Mouse (Mus musculus) liver, embryonic 13.5 days (tissue): Measurements from ENCODE around the gene Enpep. TPM values are rescaled to one million over a fixed set of nuclear protein-coding genes. Genes with fewer than 3 reads are reported as not detected.

Experiments used
- ATAC-seq: fragments of 200-750 bp; cut with Nextera tagmentation; 2 replicates; pipeline ENCODE4 v1.8.0; 2017; ENCODE audit warnings: low read depth, mild to moderate bottlenecking, moderate number of reproducible peaks, moderate library complexity
- DNase-seq: peaks from one replicate; pipeline ENCODE4 v3.0.0; 2022
- H3K27ac ChIP-seq: fragments of 300-500 bp; sonication (generic); 2 replicates; pipeline ENCODE4 v1.5.1; 2015; ENCODE audit warnings: moderate library complexity, mild to moderate bottlenecking, inconsistent platforms
- H3K27me3 ChIP-seq: fragments of 300-500 bp; sonication (generic); 2 replicates; pipeline ENCODE4 v1.6.1; 2015; ENCODE audit warnings: mild to moderate bottlenecking, inconsistent platforms
- H3K36me3 ChIP-seq: fragments of 300-500 bp; sonication (generic); 2 replicates; pipeline ENCODE4 v1.6.1; 2015; ENCODE audit warnings: mild to moderate bottlenecking, inconsistent platforms
- H3K4me1 ChIP-seq: fragments of 300-500 bp; sonication (generic); replicated peaks from 2 replicates; pipeline ENCODE4 v1.6.1; 2015; ENCODE audit warnings: inconsistent platforms
- H3K4me2 ChIP-seq: fragments of 300-500 bp; sonication (generic); 2 replicates; pipeline ENCODE4 v1.6.1; 2015; ENCODE audit warnings: inconsistent platforms, mild to moderate bottlenecking, moderate library complexity
- H3K4me3 ChIP-seq: fragments of 300-500 bp; sonication (generic); replicated peaks from 2 replicates; pipeline ENCODE4 v1.5.1; 2015; ENCODE audit warnings: mild to moderate bottlenecking, inconsistent platforms
- H3K9ac ChIP-seq: fragments of 300-500 bp; sonication (generic); 2 replicates; pipeline ENCODE4 v1.6.1; 2015; ENCODE audit warnings: mild to moderate bottlenecking, inconsistent platforms
- H3K9me3 ChIP-seq: fragments of 300-500 bp; sonication (generic); replicated peaks from 2 replicates; pipeline ENCODE4 v1.6.1; 2016; ENCODE audit warnings: inconsistent platforms
- WGBS: fragments of 180-500 bp; shearing (Covaris S2); methylation state at CpG from one replicate; pipeline ENCODE4 v1.1.7; 2015; ENCODE audit not compliant: insufficient replicate concordance; 5-methylcytosine and 5-hydroxymethylcytosine counted together
- polyA plus RNA-seq: library from polyadenylated mRNA; unstranded; fragments of >200 nt; fragmentation: Nextera tagmentation; extraction: Ambion mirVana; gene quantifications from 2 replicates; pipeline ENCODE4 v1.2.1, GENCODE M21; 2015

The Enpep gene
- polyA plus RNA-seq, 1 experiment from 2014 or later, result 2.4 TPM

DNA sequence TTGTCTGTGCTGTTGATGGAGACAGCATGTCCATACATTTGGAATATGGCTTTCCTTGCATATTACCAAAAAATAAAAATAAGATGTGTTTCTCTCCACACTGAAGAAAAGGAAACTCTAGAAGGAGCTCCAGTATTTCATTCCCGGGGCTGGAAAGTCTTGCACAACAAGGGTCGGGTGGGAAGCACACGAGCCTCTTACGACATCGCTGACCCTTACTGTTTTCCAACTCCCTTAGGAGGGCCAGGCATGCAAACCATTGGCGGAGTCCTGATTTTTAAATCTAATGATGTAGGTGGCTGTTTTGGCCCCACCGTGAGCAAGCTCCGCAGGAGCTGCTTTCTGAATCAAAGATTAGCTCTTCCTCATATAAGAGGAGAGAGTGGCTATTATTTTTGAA is 20.6 kb downstream of the Enpep start:
- no peaks in the 10 kb centered on the region for H3K9me3 ChIP-seq
- no peak overlapping the region for H3K9ac ChIP-seq
- H3K4me2 ChIP-seq, result no peak overlapping the region
- DNase-seq (no peak), ATAC-seq (no peak)
- H3K27ac ChIP-seq, result no peak overlapping the region
- no peak overlapping the region for H3K4me3 ChIP-seq
- H3K36me3 ChIP-seq, result no peaks in the 10 kb centered on the region
- no peaks in the 10 kb centered on the region for H3K4me1 ChIP-seq
- no peaks in the 10 kb centered on the region for H3K27me3 ChIP-seq
- 66% methylated on average over 8 of the region's 8 CpGs for WGBS

DNA sequence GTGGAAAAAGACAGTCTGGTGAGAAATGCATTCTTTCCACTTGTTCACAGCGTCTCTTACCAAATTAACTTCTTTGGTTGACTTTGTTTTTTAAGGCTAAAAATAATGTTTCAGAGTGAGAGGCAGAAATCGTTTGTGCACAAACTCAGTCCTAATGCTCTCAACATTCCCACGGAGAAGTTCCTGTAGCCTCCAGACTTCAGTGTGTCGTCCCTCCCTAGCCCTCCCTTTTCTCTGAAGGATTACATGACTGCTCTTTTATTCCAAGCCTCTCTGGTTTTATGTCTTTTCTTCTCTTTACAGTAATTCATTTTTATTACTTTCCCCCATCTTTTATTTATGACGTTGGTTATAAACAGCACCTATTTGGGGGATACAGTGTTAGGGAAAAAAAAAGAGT is 22.6 kb downstream of the Enpep start:
- Histone ChIP-seq H3K4me2 (no peak overlapping the region), H3K4me3 (no peak overlapping the region), H3K9me3 (no peaks in the 10 kb centered on the region), H3K27me3 (no peaks in the 10 kb centered on the region), H3K36me3 (no peaks in the 10 kb centered on the region), H3K27ac (no peak overlapping the region), H3K4me1 (no peaks in the 10 kb centered on the region), H3K9ac (no peak overlapping the region)
- 59% methylated on average over 5 of the region's 5 CpGs for WGBS
- no peak for DNase-seq
- ATAC-seq, result no peak

DNA sequence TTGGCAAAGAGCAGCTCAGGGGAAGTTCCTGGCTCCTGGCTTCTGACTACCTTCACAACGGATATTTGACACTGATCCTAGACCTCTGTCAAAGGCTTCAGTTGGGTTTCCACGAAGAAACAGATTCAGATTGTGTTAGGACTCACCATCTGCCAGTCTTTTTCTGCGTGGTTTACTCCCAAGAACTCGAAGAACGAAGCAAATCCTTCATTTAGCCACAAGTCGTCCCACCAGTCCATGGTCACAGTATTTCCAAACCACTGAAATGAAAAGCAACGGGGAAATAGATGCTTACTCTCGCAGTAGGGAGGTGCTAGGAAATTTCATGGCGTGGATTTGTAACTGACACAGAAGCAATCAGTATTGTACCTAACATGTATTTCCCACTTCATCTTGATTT is 23.6 kb downstream of the Enpep start:
- no peak for ATAC-seq
- no peak overlapping the region for H3K27ac ChIP-seq
- 49% methylated on average over 9 of the region's 9 CpGs for WGBS
- no peaks in the 10 kb centered on the region for H3K9me3 ChIP-seq
- no peak overlapping the region for H3K4me3 ChIP-seq
- no peak overlapping the region for H3K4me2 ChIP-seq
- H3K9ac ChIP-seq, result no peak overlapping the region
- H3K36me3 ChIP-seq, result no peaks in the 10 kb centered on the region
- H3K4me1 ChIP-seq, result no peaks in the 10 kb centered on the region
- no peaks in the 10 kb centered on the region for H3K27me3 ChIP-seq
- no peak for DNase-seq

DNA sequence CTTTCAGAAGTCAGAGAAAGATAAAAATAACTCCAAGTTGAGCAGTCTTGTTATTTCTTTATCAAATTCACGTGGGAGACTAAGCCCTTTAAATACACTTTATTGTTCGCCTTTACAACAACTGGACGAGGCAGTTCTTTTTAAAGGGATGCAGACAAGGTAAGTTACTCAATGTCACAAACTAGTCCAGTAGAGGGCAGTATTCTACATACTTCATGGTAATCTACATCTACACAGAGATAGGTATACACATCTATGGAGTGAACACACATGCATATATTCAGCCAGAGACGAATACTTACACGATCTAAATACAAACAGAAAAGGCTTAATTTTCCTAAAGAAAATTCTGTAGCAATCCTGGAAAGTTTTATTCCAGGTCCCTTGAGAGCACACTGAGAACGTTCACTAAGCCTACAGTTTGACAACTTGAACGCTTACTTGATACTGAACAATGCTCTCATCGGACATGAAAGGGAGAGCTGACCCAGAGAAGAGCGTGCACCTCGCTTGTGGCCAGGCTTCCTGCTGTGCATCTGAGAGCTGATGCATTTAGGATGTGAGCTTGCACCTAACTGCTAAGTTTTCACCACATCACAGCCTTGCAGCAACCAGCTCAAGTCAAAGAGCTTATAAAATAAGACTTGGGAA is 24.3 kb downstream of the Enpep start:
- Histone ChIP-seq H3K4me2 (no peak overlapping the region), H3K27me3 (no peaks in the 10 kb centered on the region), H3K9me3 (no peaks in the 10 kb centered on the region), H3K4me3 (no peak overlapping the region), H3K4me1 (no peaks in the 10 kb centered on the region), H3K27ac (no peak overlapping the region), H3K9ac (no peak overlapping the region), H3K36me3 (no peaks in the 10 kb centered on the region)
- WGBS, result 33% methylated on average over 10 of the region's 10 CpGs
- ATAC-seq, result no peak
- no peak for DNase-seq

DNA sequence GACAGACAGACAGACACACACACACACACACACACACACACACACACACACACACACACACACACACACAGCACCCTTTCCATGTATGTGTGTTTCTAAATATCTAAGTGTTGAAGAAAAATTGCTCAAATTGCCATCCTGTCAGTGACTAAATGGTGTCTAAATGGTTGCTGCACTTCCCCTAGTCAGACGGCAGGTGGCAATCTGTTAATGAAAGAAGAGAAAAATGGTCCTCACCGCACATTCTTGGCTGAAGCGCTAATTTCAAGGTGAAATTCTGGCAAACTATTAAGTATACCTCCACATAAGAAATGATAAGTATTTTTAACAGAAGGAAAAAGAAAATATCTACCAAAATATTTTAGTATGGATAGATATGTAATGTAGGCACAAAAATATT is 28.6 kb downstream of the Enpep start:
- Histone ChIP-seq H3K27me3 (no peaks in the 10 kb centered on the region), H3K27ac (no peak overlapping the region), H3K4me3 (no peak overlapping the region), H3K4me1 (no peaks in the 10 kb centered on the region), H3K9me3 (no peaks in the 10 kb centered on the region), H3K36me3 (no peaks in the 10 kb centered on the region), H3K9ac (no peak overlapping the region), H3K4me2 (no peak overlapping the region)
- ATAC-seq (no peak), DNase-seq (no peak)
- WGBS, result 7% methylated on average over 3 of the region's 3 CpGs

DNA sequence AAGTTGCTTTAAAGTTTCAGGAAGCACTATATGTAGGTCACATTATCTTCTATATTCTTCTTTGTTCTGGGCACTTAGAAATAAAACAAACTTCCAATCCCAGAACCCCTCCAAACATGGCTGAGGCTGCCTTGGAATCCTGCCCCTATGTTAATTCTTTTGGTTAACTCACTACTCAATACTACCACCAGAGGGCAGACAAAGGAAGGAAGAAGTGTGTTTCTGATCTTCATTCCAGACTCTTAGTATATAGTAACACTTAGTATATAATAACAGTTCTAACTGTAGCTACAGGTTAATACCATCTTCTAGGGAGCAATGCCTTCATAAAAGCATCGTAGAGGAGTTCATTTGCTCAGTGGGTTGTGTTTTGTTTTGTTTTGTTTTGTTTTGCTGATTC is 32.6 kb downstream of the Enpep start:
- whole genome bisulfite sequencing, result 32% methylated on average over 1 of the region's 1 CpGs
- H3K36me3 ChIP-seq, result no peaks in the 10 kb centered on the region
- ATAC-seq (no peak), DNase-seq (no peak)
- no peak overlapping the region for H3K4me2 ChIP-seq
- no peaks in the 10 kb centered on the region for H3K27me3 ChIP-seq
- H3K27ac ChIP-seq, result no peak overlapping the region
- H3K4me3 ChIP-seq, result no peak overlapping the region
- no peaks in the 10 kb centered on the region for H3K4me1 ChIP-seq
- no peak overlapping the region for H3K9ac ChIP-seq
- no peaks in the 10 kb centered on the region for H3K9me3 ChIP-seq

DNA sequence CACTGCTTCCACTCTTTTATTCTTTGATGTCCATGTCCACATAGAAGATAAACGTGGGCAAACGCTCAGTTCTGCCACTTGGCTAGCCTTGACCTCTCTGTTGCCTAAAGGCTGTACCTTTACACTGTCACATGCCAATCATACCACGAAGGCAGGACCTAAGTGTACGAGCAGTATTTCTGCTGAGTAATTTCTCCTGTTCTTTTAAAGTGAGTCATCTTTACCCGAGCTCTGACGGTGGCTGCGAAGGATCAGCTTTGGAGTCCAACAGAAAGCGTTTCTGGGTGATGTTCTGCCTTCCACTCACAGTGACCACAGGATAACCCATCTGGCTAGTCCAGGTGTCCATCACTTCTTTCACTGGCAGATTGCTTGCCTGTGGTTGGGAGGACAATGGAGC is 33.9 kb downstream of the Enpep start:
- Histone ChIP-seq H3K9me3 (no peaks in the 10 kb centered on the region), H3K27ac (no peak overlapping the region), H3K9ac (no peak overlapping the region), H3K36me3 (no peaks in the 10 kb centered on the region), H3K27me3 (no peaks in the 10 kb centered on the region; the same call in 1 of the 2 replicates), H3K4me1 (no peaks in the 10 kb centered on the region), H3K4me3 (no peak overlapping the region), H3K4me2 (no peak overlapping the region)
- DNase-seq, result no peak
- 63% methylated on average over 8 of the region's 8 CpGs for WGBS
- ATAC-seq, result no peak

DNA sequence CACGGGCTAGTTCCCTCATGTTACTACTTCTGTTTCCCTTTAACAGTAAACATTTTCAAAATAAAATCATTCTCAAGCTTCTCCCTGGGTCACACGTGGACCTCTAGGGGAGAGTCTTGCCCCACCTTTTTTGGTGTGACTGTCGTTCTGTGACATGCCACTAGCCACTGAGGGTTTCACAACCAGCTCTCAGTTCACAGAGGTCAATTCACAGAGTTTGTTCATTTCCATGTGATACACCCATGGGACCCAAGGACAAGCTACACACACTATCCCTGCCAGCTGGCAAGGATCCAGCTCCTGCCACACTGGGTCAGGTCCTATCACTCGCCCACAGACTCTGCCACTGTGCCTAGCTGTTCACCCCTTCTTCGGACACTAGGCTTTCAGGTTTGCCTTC is 35.5 kb downstream of the Enpep start:
- Histone ChIP-seq H3K9ac (no peak overlapping the region), H3K27me3 (no peaks in the 10 kb centered on the region; the same call in 1 of the 2 replicates), H3K27ac (no peak overlapping the region), H3K4me2 (no peak overlapping the region), H3K9me3 (no peaks in the 10 kb centered on the region), H3K4me3 (no peak overlapping the region), H3K4me1 (no peaks in the 10 kb centered on the region), H3K36me3 (no peaks in the 10 kb centered on the region)
- 34% methylated on average over 5 of the region's 5 CpGs for WGBS
- ATAC-seq (peak; percentile 81), DNase-seq (no peak)

DNA sequence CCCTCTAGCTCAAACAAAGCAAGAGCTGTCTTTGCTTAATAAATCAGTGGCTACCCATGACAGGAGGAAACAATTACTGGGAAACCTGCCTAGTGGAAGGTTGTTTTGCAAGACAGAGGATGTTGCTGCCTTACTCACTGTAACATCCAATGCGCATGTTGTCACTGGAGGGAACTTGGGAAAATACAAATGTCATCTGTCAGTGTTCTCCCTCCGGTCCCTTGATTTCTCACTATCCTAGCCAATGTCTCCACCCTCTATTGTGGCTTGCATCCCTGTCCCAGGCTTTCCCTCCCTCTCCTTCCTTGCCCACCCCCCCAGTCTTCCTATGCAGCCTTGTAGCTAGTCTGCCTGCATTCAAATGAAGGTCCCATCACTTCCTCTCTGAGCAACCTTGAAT is 36.6 kb downstream of the Enpep start:
- no peak overlapping the region for H3K4me3 ChIP-seq
- no peak overlapping the region for H3K4me2 ChIP-seq
- WGBS, result 42% methylated on average over 2 of the region's 2 CpGs
- H3K27me3 ChIP-seq, result no peaks in the 10 kb centered on the region; the same call in 1 of the 2 replicates
- ATAC-seq (no peak), DNase-seq (no peak)
- no peak overlapping the region for H3K27ac ChIP-seq
- H3K36me3 ChIP-seq, result no peaks in the 10 kb centered on the region
- H3K9ac ChIP-seq, result no peak overlapping the region
- no peaks in the 10 kb centered on the region for H3K4me1 ChIP-seq
- H3K9me3 ChIP-seq, result no peaks in the 10 kb centered on the region

DNA sequence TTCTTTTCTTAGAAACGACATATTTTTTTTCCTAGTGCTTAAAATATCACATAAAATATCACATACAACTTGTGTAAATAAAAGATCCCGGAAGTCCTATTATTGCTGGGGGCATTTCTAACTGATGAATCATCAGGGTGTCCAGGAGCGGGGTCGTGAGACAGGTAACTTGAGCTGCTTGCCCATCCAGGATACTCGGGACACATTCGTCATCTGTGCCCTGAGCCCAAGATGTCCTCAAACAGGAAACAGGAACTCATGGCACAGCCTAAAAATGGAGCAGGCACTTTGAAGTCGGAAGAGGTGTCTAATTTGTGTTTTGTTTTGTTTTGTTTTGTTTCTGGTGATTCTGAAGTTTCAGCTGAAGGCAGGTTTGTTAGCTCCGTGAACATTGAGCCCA is 43.0 kb downstream of the Enpep start:
- Histone ChIP-seq H3K4me3 (no peak overlapping the region), H3K9me3 (no peaks in the 10 kb centered on the region), H3K36me3 (no peaks in the 10 kb centered on the region), H3K9ac (no peak overlapping the region), H3K27ac (no peak overlapping the region), H3K4me1 (no peaks in the 10 kb centered on the region), H3K4me2 (no peak overlapping the region), H3K27me3 (no peaks in the 10 kb centered on the region; the same call in 1 of the 2 replicates)
- 55% methylated on average over 8 of the region's 8 CpGs for WGBS
- DNase-seq (no peak), ATAC-seq (no peak)

DNA sequence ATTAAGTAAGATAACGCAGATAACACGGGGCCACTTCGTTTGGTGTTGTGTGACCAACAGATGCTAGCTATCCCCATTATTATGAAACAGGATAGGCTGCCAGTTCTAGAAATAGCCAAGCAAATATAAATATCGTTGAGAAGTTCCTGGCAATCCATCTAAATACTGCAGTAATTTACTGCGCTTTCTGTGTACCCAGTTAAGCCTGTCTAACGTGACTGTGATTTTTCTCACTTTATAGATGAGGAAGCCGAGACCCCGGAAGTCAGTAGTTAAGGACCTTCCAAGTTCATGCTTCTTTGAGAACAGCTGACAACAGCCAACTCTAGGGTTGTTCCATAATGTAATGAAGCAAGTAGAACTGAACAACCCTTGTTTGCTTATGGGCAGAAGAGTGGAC is 45.4 kb downstream of the Enpep start:
- Histone ChIP-seq H3K4me1 (no peaks in the 10 kb centered on the region), H3K27me3 (no peaks in the 10 kb centered on the region), H3K36me3 (no peaks in the 10 kb centered on the region), H3K27ac (no peak overlapping the region), H3K4me2 (no peak overlapping the region), H3K4me3 (no peak overlapping the region), H3K9me3 (no peaks in the 10 kb centered on the region), H3K9ac (no peak overlapping the region)
- DNase-seq, result no peak
- WGBS, result 71% methylated on average over 8 of the region's 8 CpGs
- no peak for ATAC-seq

DNA sequence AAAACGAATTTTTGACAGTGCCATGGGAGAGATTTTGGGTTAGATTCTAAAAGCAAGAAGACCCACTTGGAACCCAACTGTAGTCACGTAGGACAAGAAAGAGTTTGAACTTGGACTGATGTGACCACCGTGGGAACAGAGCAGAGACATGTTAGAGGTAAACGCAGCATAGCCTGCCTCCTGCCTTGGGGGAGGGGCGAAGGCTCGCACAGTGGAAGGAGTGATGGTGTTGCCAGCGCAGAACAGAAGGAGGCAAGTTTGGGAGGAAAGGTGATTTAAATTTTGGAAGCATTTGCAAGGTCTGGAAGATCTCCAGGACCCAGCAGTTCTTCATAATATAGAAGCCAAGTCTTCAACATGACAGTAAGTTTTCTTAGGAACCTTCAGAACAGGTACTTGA is 46.1 kb downstream of the Enpep start:
- no peak for DNase-seq
- Histone ChIP-seq H3K36me3 (no peaks in the 10 kb centered on the region), H3K4me2 (no peak overlapping the region), H3K4me1 (no peaks in the 10 kb centered on the region), H3K27me3 (no peaks in the 10 kb centered on the region), H3K27ac (no peak overlapping the region), H3K9ac (no peak overlapping the region), H3K9me3 (no peaks in the 10 kb centered on the region), H3K4me3 (no peak overlapping the region)
- no peak for ATAC-seq
- 50% methylated on average over 7 of the region's 7 CpGs for WGBS
